In genomic region chr4:83829718-83830459, GRCm38 (mm10) we compare ENCODE assay signal across 22 mouse cellular contexts.
"Had no signal": no experiment of that assay in that cellular context is flagged by ENCODE, and none has a peak within 500 bp of the region (broad histone marks: within the 10 kb centered on the region; RNA-seq: fewer than 3 reads in every experiment).

No protein-coding gene starts in this region.

- H3K4me3 ChIP-seq: heart, embryonic 10.5 days; heart, embryonic 12.5 days; hindbrain, embryonic 13.5 days; hindbrain, embryonic 15.5 days; layer of hippocampus, adult 2 months; left cerebral cortex, adult 2 months; liver, embryonic 13.5 days; liver, embryonic 15.5 days had no signal

- ATAC-seq: hindbrain, postnatal 0 days; intestine, embryonic 16.5 days; liver, postnatal 0 days had no signal

- H3K9ac ChIP-seq: heart, embryonic 12.5 days; hindbrain, embryonic 13.5 days; hindbrain, embryonic 15.5 days; liver, embryonic 13.5 days; liver, embryonic 15.5 days; liver, postnatal 0 days had no signal

- H3K27ac ChIP-seq: heart, embryonic 10.5 days; hindbrain, embryonic 13.5 days; hindbrain, embryonic 15.5 days; hindbrain, postnatal 0 days; layer of hippocampus, adult 2 months; left cerebral cortex, adult 2 months; liver, embryonic 13.5 days; liver, embryonic 15.5 days had no signal

- DNase-seq: gastrocnemius, postnatal 10 days; gastrocnemius, postnatal 36 days; heart, adult 18-20 months; heart, postnatal 10 days; kidney, adult 18-20 months; kidney, adult 8-10 months; kidney, postnatal 10 days; kidney, postnatal 25 days; kidney, postnatal 4 days; liver; liver, embryonic 13.5 days; liver, postnatal 0 days had no signal

- H3K4me1 ChIP-seq: heart, embryonic 10.5 days; heart, embryonic 12.5 days; hindbrain, embryonic 13.5 days; hindbrain, embryonic 15.5 days; liver, embryonic 13.5 days; liver, embryonic 15.5 days had no signal

- H3K9me3 ChIP-seq: heart, embryonic 10.5 days; heart, embryonic 12.5 days; hindbrain, embryonic 13.5 days; hindbrain, embryonic 15.5 days; liver, embryonic 13.5 days; liver, embryonic 15.5 days had no signal

- H3K36me3 ChIP-seq: heart, embryonic 10.5 days; heart, embryonic 12.5 days; hindbrain, embryonic 13.5 days; hindbrain, embryonic 15.5 days; liver, embryonic 13.5 days; liver, embryonic 15.5 days had no signal

- H3K4me2 ChIP-seq: heart, embryonic 12.5 days; hindbrain, embryonic 13.5 days; hindbrain, embryonic 15.5 days; liver, embryonic 11.5 days; liver, embryonic 13.5 days; liver, embryonic 15.5 days had no signal

- H3K27me3 ChIP-seq: heart, embryonic 12.5 days; hindbrain, embryonic 13.5 days; hindbrain, embryonic 15.5 days; liver, embryonic 13.5 days; liver, embryonic 15.5 days had no signal
